Mouse (Mus musculus) intestine, embryonic 14.5 days (tissue): Measurements from ENCODE around the gene Slc9a5. TPM values are rescaled to one million over a fixed set of nuclear protein-coding genes. Genes with fewer than 3 reads are reported as not detected.

Experiments
- ATAC-seq: fragments of 200-750 bp; cut with Nextera tagmentation; replicated peaks from 2 replicates; pipeline ENCODE4 v1.8.0; 2017; ENCODE audit warnings: low read depth, moderate number of reproducible peaks, moderate TSS enrichment, moderate library complexity; ENCODE audit not compliant: low FRiP score, low TSS enrichment
- DNase-seq: peaks from one replicate; pipeline ENCODE4 v3.0.0-alpha.2; 2018; ENCODE audit warnings: low spot score
- H3K27ac ChIP-seq: fragments of 300-500 bp; sonication (generic); 2 replicates; pipeline ENCODE4 v1.5.1; 2014; ENCODE audit warnings: low read depth, mild to moderate bottlenecking, control low read depth
- H3K27me3 ChIP-seq: fragments of 300-500 bp; sonication (generic); replicated peaks from 2 replicates; pipeline ENCODE4 v1.6.1; 2014; ENCODE audit warnings: low read length, control low read depth; ENCODE audit not compliant: control insufficient read depth, insufficient read depth
- H3K36me3 ChIP-seq: fragments of 300-500 bp; sonication (generic); 2 replicates; pipeline ENCODE4 v1.6.1; 2014; ENCODE audit warnings: low read length, control low read depth; ENCODE audit not compliant: control insufficient read depth, insufficient read depth
- H3K4me1 ChIP-seq: fragments of 300-500 bp; sonication (generic); replicated peaks from 2 replicates; pipeline ENCODE4 v1.6.1; 2014; ENCODE audit warnings: low read length, control low read depth, mixed read lengths; ENCODE audit not compliant: control insufficient read depth, insufficient read depth
- H3K4me2 ChIP-seq: fragments of 300-500 bp; sonication (generic); 2 replicates; pipeline ENCODE4 v1.6.1; 2014; ENCODE audit warnings: low read length
- H3K4me3 ChIP-seq: fragments of 300-500 bp; sonication (generic); 2 replicates; pipeline ENCODE4 v1.5.1; 2014; ENCODE audit warnings: low read depth, low read length, control low read depth, mixed read lengths
- H3K9ac ChIP-seq: fragments of 300-500 bp; sonication (generic); 2 replicates; pipeline ENCODE4 v1.6.1; 2014; ENCODE audit warnings: mild to moderate bottlenecking, low read length
- H3K9me3 ChIP-seq: fragments of 300-500 bp; sonication (generic); 2 replicates; pipeline ENCODE4 v1.6.1; 2016; ENCODE audit warnings: low read length, control low read depth; ENCODE audit not compliant: control insufficient read depth
- WGBS: fragments of 180-500 bp; shearing (Covaris S2); extraction: QIAGEN DNeasy Blood & Tissue Kit; methylation state at CpG from one replicate; pipeline ENCODE4 v1.1.7; 2014; 5-methylcytosine and 5-hydroxymethylcytosine counted together
- polyA plus RNA-seq: library from polyadenylated mRNA; unstranded; fragments of >200 nt; fragmentation: Nextera tagmentation; extraction: Ambion mirVana; gene quantifications from 2 replicates; pipeline ENCODE4 v1.2.1, GENCODE M21; 2014

Slc9a5 gene
- polyA plus RNA-seq, 1 experiment from 2014 or later, result 1.5 TPM

DNA sequence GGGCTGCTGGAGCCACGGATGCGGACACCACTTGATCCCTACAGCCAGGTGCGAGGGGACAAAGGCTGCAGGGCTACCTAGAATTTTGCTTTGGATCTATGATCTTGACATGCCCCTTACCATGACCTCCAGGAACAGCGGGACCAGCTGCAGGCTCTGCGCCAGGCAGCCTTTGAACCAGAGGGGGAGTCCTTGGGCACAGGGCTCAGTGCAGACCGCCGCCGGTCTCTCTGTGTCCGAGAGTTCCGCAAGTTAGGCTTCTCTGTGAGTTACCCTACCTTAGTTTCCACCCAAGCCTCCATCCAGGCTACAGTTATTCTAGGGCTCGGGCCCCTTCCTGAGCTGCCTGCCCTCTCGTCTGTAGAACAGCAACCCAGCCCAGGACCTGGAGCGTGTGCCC is 41.0 kb upstream of the Slc9a5 start:
- Histone ChIP-seq H3K9me3 (no peaks in the 10 kb centered on the region), H3K4me1 (peaks cover 15% of the 10 kb centered on the region), H3K27ac (no peak overlapping the region), H3K4me2 (no peak overlapping the region), H3K9ac (no peak overlapping the region), H3K36me3 (peaks cover 47% of the 10 kb centered on the region), H3K27me3 (no peaks in the 10 kb centered on the region), H3K4me3 (no peak overlapping the region)
- DNase-seq, result no peak
- 96% methylated on average over 13 of the region's 13 CpGs for WGBS
- no peak for ATAC-seq

DNA sequence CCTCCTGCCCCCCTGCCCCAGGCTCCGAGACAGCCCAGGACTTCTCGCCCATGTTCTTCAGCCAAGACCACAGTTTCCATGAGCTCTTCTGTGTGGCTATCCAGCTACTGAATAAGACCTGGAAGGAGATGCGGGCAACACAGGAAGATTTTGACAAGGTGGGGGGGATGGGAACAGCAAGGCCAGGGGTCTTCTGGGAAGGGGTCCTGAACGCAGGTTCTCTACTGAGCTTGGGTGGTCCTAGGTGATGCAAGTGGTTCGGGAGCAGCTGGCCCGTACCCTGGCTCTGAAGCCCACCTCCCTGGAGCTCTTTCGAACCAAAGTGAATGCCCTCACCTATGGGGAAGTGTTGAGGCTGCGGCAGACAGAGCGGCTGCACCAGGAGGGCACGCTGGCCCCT is 40.2 kb upstream of the Slc9a5 start:
- Histone ChIP-seq H3K4me3 (no peak overlapping the region), H3K4me2 (no peak overlapping the region), H3K9ac (no peak overlapping the region), H3K36me3 (peaks cover 48% of the 10 kb centered on the region), H3K27ac (no peak overlapping the region), H3K27me3 (no peaks in the 10 kb centered on the region), H3K4me1 (peaks cover 15% of the 10 kb centered on the region), H3K9me3 (no peaks in the 10 kb centered on the region)
- ATAC-seq, result no peak
- no peak for DNase-seq
- 94% methylated on average over 10 of the region's 10 CpGs for WGBS

DNA sequence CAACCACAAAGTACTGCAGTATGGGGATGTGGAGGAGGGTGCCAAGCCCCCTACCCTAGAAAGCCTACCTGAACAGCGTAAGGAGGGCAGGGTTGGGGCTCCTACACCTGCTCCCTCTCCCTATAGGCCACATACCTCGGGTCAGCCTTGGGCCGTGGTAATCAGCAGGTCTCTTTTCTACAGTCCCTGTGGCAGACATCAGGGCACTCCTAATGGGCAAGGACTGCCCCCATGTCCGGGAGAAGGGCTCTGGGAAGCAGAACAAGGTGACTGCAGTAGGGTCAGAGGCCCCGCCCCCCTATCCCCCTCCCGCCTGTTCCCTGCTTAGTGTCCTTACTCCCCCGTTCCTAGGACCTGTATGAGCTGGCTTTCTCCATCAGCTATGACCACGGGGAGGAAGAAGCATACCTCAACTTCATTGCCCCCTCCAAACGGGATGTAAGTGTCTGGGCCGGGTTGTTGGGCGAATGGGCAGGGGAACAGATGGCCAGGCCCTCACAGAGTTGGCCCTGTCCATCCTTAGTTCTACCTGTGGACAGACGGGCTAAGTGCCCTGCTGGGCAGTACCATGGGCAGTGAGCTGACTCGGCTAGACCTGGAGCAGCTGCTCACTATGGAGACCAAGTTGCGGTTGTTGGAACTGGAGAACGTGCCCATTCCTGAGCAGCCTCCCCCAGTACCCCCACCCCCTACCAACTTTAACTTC is 39.3 kb upstream of the Slc9a5 start:
- peaks cover 14% of the 10 kb centered on the region for H3K4me1 ChIP-seq
- peaks cover 48% of the 10 kb centered on the region for H3K36me3 ChIP-seq
- no peak for ATAC-seq
- H3K4me3 ChIP-seq, result no peak overlapping the region
- H3K27me3 ChIP-seq, result no peaks in the 10 kb centered on the region
- H3K9me3 ChIP-seq, result no peaks in the 10 kb centered on the region
- 83% methylated on average over 15 of the region's 15 CpGs for WGBS
- DNase-seq, result no peak
- no peak overlapping the region for H3K9ac ChIP-seq
- no peak overlapping the region for H3K27ac ChIP-seq
- no peak overlapping the region for H3K4me2 ChIP-seq

DNA sequence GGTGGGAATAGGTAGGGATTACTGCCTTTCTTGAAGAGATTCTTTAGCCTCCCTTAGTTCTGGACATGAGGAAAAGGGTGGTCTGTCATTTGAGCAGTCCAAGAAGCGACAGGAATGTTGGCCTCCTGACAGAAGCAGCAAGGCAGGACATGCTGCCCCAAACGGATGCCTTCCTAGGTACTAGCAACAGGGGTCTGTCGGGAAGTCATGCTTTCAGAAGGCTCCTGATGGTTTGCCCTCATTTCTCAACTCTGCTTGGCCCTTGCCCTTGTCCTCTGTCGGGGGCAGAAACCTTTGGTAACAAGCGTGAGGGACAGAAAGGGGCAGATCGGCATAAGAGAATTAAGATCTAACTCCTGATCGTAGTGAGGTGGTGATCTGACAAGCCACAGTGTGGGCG is 38.5 kb upstream of the Slc9a5 start:
- Histone ChIP-seq H3K27ac (no peak overlapping the region), H3K4me2 (no peak overlapping the region), H3K4me3 (no peak overlapping the region), H3K36me3 (peaks cover 52% of the 10 kb centered on the region), H3K4me1 (peaks cover 8% of the 10 kb centered on the region), H3K27me3 (no peaks in the 10 kb centered on the region), H3K9ac (no peak overlapping the region), H3K9me3 (no peaks in the 10 kb centered on the region)
- no peak for DNase-seq
- 84% methylated on average over 8 of the region's 8 CpGs for WGBS
- no peak for ATAC-seq

DNA sequence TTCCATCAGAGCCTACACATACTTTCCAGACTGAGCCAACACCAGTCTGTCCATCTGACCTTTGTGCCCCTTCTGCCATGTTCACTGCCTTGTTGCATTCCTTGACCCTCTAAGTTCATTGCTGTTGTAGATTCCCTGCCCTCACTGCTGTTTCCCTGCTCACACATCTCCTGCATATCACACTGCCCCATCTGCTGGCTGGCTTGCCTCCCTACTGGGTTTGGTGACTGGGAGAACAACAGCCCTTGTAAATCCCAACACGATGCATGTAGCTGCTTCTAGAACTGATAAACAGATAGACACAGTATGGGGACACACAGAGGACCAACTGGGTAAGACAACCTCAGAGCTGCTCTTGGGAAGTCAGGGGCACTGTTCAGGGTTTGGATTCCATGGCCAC is 36.9 kb upstream of the Slc9a5 start:
- Histone ChIP-seq H3K9ac (no peak overlapping the region), H3K27ac (no peak overlapping the region), H3K27me3 (no peaks in the 10 kb centered on the region), H3K9me3 (no peaks in the 10 kb centered on the region), H3K4me2 (no peak overlapping the region), H3K36me3 (peaks cover 68% of the 10 kb centered on the region), H3K4me3 (no peak overlapping the region), H3K4me1 (no peaks in the 10 kb centered on the region)
- WGBS, result 81% methylated on average over 1 of the region's 1 CpGs
- DNase-seq (no peak), ATAC-seq (no peak)

DNA sequence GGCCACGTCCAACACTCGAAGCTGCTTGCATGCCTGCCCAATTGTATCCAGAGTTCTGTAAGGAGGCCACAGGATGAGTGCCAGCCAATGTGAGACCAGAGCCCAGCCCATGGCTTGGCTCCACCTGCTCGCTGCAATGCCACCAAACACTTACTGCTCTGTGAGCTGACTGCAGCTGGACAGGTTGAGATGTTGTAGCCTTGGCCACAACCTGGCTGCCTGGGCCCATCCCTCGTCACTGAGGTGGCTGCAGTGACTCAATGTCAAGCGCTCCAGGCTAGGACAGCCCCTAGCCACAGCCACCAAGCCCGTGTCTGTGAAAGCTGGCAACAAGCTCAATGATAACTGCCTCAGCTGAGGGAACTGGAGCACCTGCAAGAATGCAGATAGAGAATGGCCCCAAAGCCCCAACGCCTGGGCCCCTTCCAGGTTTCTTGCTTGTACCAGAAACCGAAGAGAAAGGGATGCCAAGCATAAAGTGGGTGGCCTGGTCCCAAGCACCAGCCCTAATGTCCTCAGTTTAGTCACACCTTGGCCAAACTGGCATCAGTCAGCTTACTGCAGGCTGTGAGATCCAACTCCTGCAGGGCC is 35.7 kb upstream of the Slc9a5 start:
- Histone ChIP-seq H3K4me1 (no peaks in the 10 kb centered on the region), H3K27me3 (no peaks in the 10 kb centered on the region), H3K27ac (no peak overlapping the region), H3K36me3 (peaks cover 72% of the 10 kb centered on the region), H3K9me3 (no peaks in the 10 kb centered on the region), H3K4me3 (no peak overlapping the region), H3K4me2 (no peak overlapping the region), H3K9ac (no peak overlapping the region)
- WGBS, result 91% methylated on average over 8 of the region's 8 CpGs
- DNase-seq (no peak), ATAC-seq (0 out of 2 replicates have a peak, but pooled peaks have one; percentile 9)

DNA sequence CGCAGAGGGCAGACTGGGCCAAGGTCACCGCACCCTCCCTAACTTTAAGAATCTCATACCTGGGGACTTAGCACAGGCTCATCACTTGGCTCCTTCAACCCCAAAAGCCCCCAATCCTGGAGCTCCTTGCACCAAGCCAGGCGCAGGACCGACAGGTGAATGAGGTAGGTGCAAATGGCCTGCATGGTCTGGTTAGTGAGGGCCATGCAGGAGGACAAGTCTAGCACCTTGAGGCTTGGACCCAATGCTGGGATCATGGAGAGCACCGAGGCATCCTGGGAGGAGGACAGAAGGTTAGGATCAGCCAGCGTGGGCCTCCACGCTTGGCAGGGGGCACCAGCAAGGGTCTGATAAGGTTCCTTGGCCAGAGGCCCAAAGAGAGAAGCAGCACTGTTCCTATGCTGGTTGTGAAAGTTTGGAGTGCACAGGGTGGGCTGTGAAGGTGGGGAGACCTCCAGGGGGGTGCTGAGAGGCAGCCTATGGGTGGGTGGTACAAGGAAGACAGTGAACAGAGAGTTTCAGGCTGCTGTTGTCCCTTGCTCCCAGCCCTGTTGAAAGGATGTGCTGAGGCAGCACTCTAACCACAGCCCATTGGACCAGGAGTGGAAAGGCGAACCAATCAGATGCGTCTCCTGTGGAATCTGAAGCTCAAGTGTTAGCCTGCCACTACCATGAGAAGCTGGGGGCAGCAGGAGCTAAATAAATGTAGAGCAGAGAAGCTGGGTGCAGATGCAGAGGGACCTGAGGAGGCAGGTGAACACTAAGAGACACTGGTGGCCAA is 34.8 kb upstream of the Slc9a5 start:
- no peak for DNase-seq
- Histone ChIP-seq H3K4me2 (no peak overlapping the region), H3K4me1 (no peaks in the 10 kb centered on the region), H3K9ac (no peak overlapping the region), H3K27ac (no peak overlapping the region), H3K36me3 (peaks cover 72% of the 10 kb centered on the region), H3K4me3 (no peak overlapping the region), H3K27me3 (no peaks in the 10 kb centered on the region), H3K9me3 (no peaks in the 10 kb centered on the region)
- ATAC-seq, result no peak
- WGBS, result 81% methylated on average over 9 of the region's 9 CpGs

DNA sequence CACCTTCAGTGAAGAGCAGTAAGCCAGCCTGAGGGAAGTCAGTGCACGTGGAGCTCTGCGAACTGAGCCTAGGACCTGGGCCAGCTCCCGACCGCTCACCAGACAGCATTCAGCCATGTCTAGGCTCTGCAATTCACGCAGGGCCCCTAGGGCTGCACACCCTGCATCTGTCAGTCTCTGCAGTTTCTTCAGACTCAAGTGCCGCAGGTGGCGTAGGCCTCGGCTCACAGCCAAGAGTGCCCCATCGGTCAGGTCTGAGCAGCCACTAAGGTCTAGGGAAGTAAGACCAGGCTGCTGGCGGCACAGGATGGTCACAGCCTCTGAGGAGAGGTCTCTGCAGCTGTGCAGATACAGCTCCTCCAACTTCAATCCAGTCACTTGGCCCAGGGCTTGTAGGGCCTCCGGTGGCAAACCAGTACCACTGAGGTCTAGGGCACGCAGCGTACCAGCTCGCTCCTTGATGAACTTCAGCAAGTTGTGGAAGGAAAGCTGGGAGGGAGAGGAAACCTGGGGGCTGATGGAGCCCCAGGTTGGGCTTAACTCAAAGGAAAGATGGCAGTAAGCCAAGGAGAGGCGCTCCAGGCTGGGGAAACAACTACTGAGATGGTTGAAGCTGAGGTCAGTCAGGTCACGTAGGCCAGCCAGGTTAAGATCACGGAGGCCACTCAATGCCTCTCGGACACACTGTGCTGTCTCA is 33.4 kb upstream of the Slc9a5 start:
- no peaks in the 10 kb centered on the region for H3K27me3 ChIP-seq
- no peak overlapping the region for H3K27ac ChIP-seq
- peaks cover 77% of the 10 kb centered on the region for H3K36me3 ChIP-seq
- H3K9me3 ChIP-seq, result no peaks in the 10 kb centered on the region
- DNase-seq (no peak), ATAC-seq (no peak)
- 95% methylated on average over 18 of the region's 18 CpGs for WGBS
- H3K4me1 ChIP-seq, result no peaks in the 10 kb centered on the region
- H3K4me3 ChIP-seq, result no peak overlapping the region
- no peak overlapping the region for H3K9ac ChIP-seq
- no peak overlapping the region for H3K4me2 ChIP-seq
